ENCODE assay signal across 12 mouse cellular contexts in genomic region chr16:78626803-78627202, GRCm38 (mm10). TPM values are rescaled to one million over a fixed set of nuclear protein-coding genes. Genes with fewer than 3 reads are reported as not detected.
A peak's percentile ranks its signal among the peaks of the same experiment; 100 is the strongest.
DNase-seq lines count a peak whose midpoint lies in the region; ATAC-seq and TF ChIP-seq lines count a peak whose summit lies in the region.
"Had no signal": no experiment of that assay in that cellular context is flagged by ENCODE, and none has a peak within 500 bp of the region (broad histone marks: within the 10 kb centered on the region; RNA-seq: fewer than 3 reads in every experiment).

No protein-coding gene starts in this region.

- H3K4me2 ChIP-seq in kidney, embryonic 15.5 days = no peak overlapping the region
- H3K4me2 ChIP-seq in midbrain, postnatal 0 days (ENCODE audit: low read depth, low read length, poor library complexity, severe bottlenecking) = no peak overlapping the region
- no peak overlapping the region for H3K4me2 ChIP-seq in midbrain, embryonic 16.5 days (ENCODE audit: low read length)
- H3K4me2 ChIP-seq: embryonic facial prominence, embryonic 15.5 days; lung, embryonic 15.5 days had no signal

- H3K27me3 ChIP-seq in kidney, adult 2 months (replicated peaks; ENCODE audit: control insufficient read depth, insufficient read depth, low read length) = no peaks in the 10 kb centered on the region
- no peaks in the 10 kb centered on the region for H3K27me3 ChIP-seq in kidney, embryonic 15.5 days
- H3K27me3 ChIP-seq in midbrain, postnatal 0 days (ENCODE audit: insufficient read depth, low read length) = no peaks in the 10 kb centered on the region
- no peaks in the 10 kb centered on the region for H3K27me3 ChIP-seq in midbrain, embryonic 16.5 days (ENCODE audit: control insufficient read depth, insufficient read depth, low read depth, low read length)
- H3K27me3 ChIP-seq: embryonic facial prominence, embryonic 15.5 days; lung, embryonic 15.5 days had no signal

- ATAC-seq in kidney, embryonic 15.5 days (replicated peaks; ENCODE audit: low FRiP score) = no peak
- ATAC-seq in midbrain, postnatal 0 days (ENCODE audit: low FRiP score) = no peak
- ATAC-seq in midbrain, embryonic 16.5 days = no peak

- peak; percentile 5 for DNase-seq in kidney, adult 2 months
- peak; percentile 33 for DNase-seq in midbrain, postnatal 0 days (ENCODE audit: low spot score)
- peak; percentile 28 for DNase-seq in adipocyte (ENCODE audit: low spot score)
- DNase-seq in telencephalon, adult 2 months (ENCODE audit: low read depth, low spot score) = peak; percentile 28
- DNase-seq in urinary bladder, adult 2 months (ENCODE audit: low spot score) = no peak
- DNase-seq: cerebellum, postnatal 10 days; thymus, postnatal 36 days had no signal

- TF ChIP-seq POLR2A in kidney, adult 2 months (IDR thresholded peaks at IDR 0.05; ENCODE audit: low read depth, low read length) = no peak

- TF ChIP-seq CTCF in kidney, adult 2 months (conservative IDR thresholded peaks at IDR 0.05; ENCODE audit: insufficient read depth, insufficient read length, low read depth, low read length) = no peak
- TF ChIP-seq CTCF in midbrain, postnatal 0 days (IDR thresholded peaks at IDR 0.05) = peak; percentile 74

- H3K4me3 ChIP-seq in kidney, adult 2 months (ENCODE audit: insufficient read depth, low read depth, low read length) = no peak overlapping the region
- no peak overlapping the region for H3K4me3 ChIP-seq in kidney, embryonic 15.5 days (replicated peaks)
- no peak overlapping the region for H3K4me3 ChIP-seq in midbrain, postnatal 0 days (ENCODE audit: low read depth, low read length)
- H3K4me3 ChIP-seq in midbrain, embryonic 16.5 days (ENCODE audit: low read depth, low read length) = no peak overlapping the region
- H3K4me3 ChIP-seq: embryonic facial prominence, embryonic 15.5 days; limb, embryonic 10.5 days; lung, embryonic 15.5 days had no signal

- H3K27ac ChIP-seq in kidney, adult 2 months (ENCODE audit: insufficient read depth, low read depth, low read length) = no peak overlapping the region
- H3K27ac ChIP-seq in kidney, embryonic 15.5 days = no peak overlapping the region
- H3K27ac ChIP-seq in midbrain, postnatal 0 days (ENCODE audit: low read depth, low read length) = no peak overlapping the region
- no peak overlapping the region for H3K27ac ChIP-seq in midbrain, embryonic 16.5 days (ENCODE audit: low read length)
- H3K27ac ChIP-seq: embryonic facial prominence, embryonic 15.5 days; limb, embryonic 10.5 days; lung, embryonic 15.5 days had no signal

- H3K9me3 ChIP-seq in kidney, embryonic 15.5 days (replicated peaks) = no peaks in the 10 kb centered on the region
- no peaks in the 10 kb centered on the region for H3K9me3 ChIP-seq in midbrain, postnatal 0 days (ENCODE audit: low read length)
- H3K9me3 ChIP-seq in midbrain, embryonic 16.5 days (replicated peaks; ENCODE audit: control insufficient read depth, low read length, poor library complexity, severe bottlenecking) = no peaks in the 10 kb centered on the region
- H3K9me3 ChIP-seq: embryonic facial prominence, embryonic 15.5 days; limb, embryonic 10.5 days; lung, embryonic 15.5 days had no signal

- H3K36me3 ChIP-seq in kidney, adult 2 months (ENCODE audit: control insufficient read depth, insufficient read depth, low read length) = no peaks in the 10 kb centered on the region
- no peaks in the 10 kb centered on the region for H3K36me3 ChIP-seq in kidney, embryonic 15.5 days
- H3K36me3 ChIP-seq in midbrain, postnatal 0 days (ENCODE audit: insufficient read depth, low read length) = no peaks in the 10 kb centered on the region
- H3K36me3 ChIP-seq in midbrain, embryonic 16.5 days (ENCODE audit: control insufficient read depth, insufficient read depth, low read length) = no peaks in the 10 kb centered on the region
- H3K36me3 ChIP-seq: embryonic facial prominence, embryonic 15.5 days; limb, embryonic 10.5 days; lung, embryonic 15.5 days had no signal

- no peaks in the 10 kb centered on the region for H3K4me1 ChIP-seq in kidney, adult 2 months (ENCODE audit: control insufficient read depth, insufficient read depth, low read length)
- no peaks in the 10 kb centered on the region for H3K4me1 ChIP-seq in kidney, embryonic 15.5 days
- H3K4me1 ChIP-seq in midbrain, postnatal 0 days (ENCODE audit: insufficient read depth, low read length) = no peaks in the 10 kb centered on the region
- H3K4me1 ChIP-seq in midbrain, embryonic 16.5 days (ENCODE audit: control insufficient read depth, insufficient read depth, low read length) = no peaks in the 10 kb centered on the region
- H3K4me1 ChIP-seq: embryonic facial prominence, embryonic 15.5 days; limb, embryonic 10.5 days; lung, embryonic 15.5 days had no signal

- H3K9ac ChIP-seq in kidney, embryonic 15.5 days = no peak overlapping the region
- H3K9ac ChIP-seq in midbrain, postnatal 0 days (replicated peaks; ENCODE audit: low read length, poor library complexity, severe bottlenecking) = no peak overlapping the region
- H3K9ac ChIP-seq in midbrain, embryonic 16.5 days (ENCODE audit: low read depth, low read length) = no peak overlapping the region
- H3K9ac ChIP-seq: embryonic facial prominence, embryonic 15.5 days; lung, embryonic 15.5 days had no signal

- WGBS in kidney, adult 2 months = 43% methylated on average over 2 of the region's 2 CpGs
- WGBS in kidney, embryonic 15.5 days = 66% methylated on average over 2 of the region's 2 CpGs
- WGBS in midbrain, postnatal 0 days = 67% methylated on average over 2 of the region's 2 CpGs
- 79% methylated on average over 2 of the region's 2 CpGs for whole genome bisulfite sequencing in midbrain, embryonic 16.5 days

RNA-seq across cellular contexts. Expression of gene D16Ertd472e, which starts 50.3 kb away (rescaled TPM):
- polyA plus RNA-seq in kidney, adult 2 months (2012; rRNA removed) = 1.1 and 1.9 TPM in 2 replicates
- 14.0 and 14.5 TPM in 2 replicates for polyA plus RNA-seq in kidney, embryonic 15.5 days (2015; fragmentation: Nextera tagmentation; extraction: Ambion mirVana)
- total RNA-seq in midbrain, postnatal 0 days (2014; rRNA removed) = 5.7 and 7.1 TPM in 2 replicates
- polyA plus RNA-seq in midbrain, postnatal 0 days (2015; fragmentation: Nextera tagmentation; extraction: Ambion mirVana) = 3.4 and 5.6 TPM in 2 replicates
- polyA plus RNA-seq in midbrain, embryonic 16.5 days (2015; fragmentation: Nextera tagmentation; extraction: Ambion mirVana) = 6.5 and 8.4 TPM in 2 replicates
- 8.8 and 11.0 TPM in 2 replicates for polyA plus RNA-seq in urinary bladder, adult 2 months (2012; rRNA removed)
